ENCODE assay signal across 8 mouse cellular contexts in the genomic region with DNA sequence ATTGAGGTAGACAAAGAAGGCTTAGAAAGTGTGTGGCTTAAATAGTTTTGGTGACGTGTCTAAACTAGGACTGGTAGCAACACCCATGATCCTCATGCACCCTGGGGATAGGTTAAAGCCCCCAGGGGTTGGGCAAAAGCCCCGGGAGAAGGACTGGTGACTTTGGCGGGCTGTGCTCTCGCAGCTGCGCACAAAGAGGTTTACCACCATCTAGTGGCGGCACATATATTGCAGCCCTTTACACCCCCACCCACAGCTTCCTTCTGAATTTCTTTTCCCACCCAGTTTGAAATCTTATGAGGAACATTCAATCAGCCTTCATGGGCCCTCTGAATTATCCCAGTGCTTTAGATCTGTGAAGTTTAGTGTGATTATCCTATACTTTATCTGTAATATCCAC.
A peak's percentile ranks its signal among the peaks of the same experiment; 100 is the strongest.
DNase-seq lines count a peak whose midpoint lies in the region; ATAC-seq and TF ChIP-seq lines count a peak whose summit lies in the region.
"Not testable (repeated sequence)": the region's sequence is repeated elsewhere in the genome, so short reads cannot be mapped to it uniquely, and the experiment has no call there.

No protein-coding gene starts in this region.

- not testable (repeated sequence) for H3K9ac ChIP-seq in intestine, embryonic 14.5 days (ENCODE audit: low read length)

- not testable (repeated sequence) for H3K9me3 ChIP-seq in heart, embryonic 10.5 days; intestine, embryonic 14.5 days (ENCODE audit: control insufficient read depth, low read length)

- DNase-seq in brain, embryonic 14.5 days (ENCODE audit: low read depth); heart, embryonic 10.5 days (ENCODE audit: low spot score); left cerebral cortex, adult 2 months (ENCODE audit: extremely low spot score in 1 of 2, low spot score in 2 of 2): not testable (repeated sequence)
- DNase-seq in intestine, embryonic 14.5 days (ENCODE audit: low spot score): peak; percentile 51
- peak; percentile 16 for DNase-seq in lung, adult 2 months
- peak; percentile 14 for DNase-seq in ovary, postnatal 14 days (ENCODE audit: low spot score)
- DNase-seq in thymus, postnatal 0 days (ENCODE audit: low spot score): peak; percentile 21

- H3K27me3 ChIP-seq in heart, embryonic 10.5 days (ENCODE audit: insufficient read depth, poor library complexity, severe bottlenecking); intestine, embryonic 14.5 days (replicated peaks; ENCODE audit: control insufficient read depth, insufficient read depth, low read length): not testable (repeated sequence)

- not testable (repeated sequence) for TF ChIP-seq POLR2A in brain, embryonic 14.5 days (IDR thresholded peaks at IDR 0.05; ENCODE audit: borderline replicate concordance, extremely low read depth, insufficient read depth, insufficient read length, poor library complexity, severe bottlenecking); lung, adult 2 months (IDR thresholded peaks at IDR 0.05; ENCODE audit: borderline replicate concordance, extremely low read depth, low read depth, low read length)

- peak overlapping the region; percentile 27 for H3K4me3 ChIP-seq in heart, embryonic 10.5 days
- H3K4me3 ChIP-seq in intestine, embryonic 14.5 days (ENCODE audit: low read depth, low read length); left cerebral cortex, adult 2 months; lung, adult 2 months (replicated peaks; ENCODE audit: extremely low read depth, low read depth, low read length): not testable (repeated sequence)

- peak; percentile 23; the same call in 1 of the 2 replicates for TF ChIP-seq CTCF in brain, embryonic 14.5 days (IDR thresholded peaks at IDR 0.05; ENCODE audit: borderline replicate concordance, extremely low read depth, insufficient read depth, insufficient read length)
- TF ChIP-seq CTCF in left cerebral cortex, adult 2 months (IDR thresholded peaks at IDR 0.05): peak; percentile 18
- TF ChIP-seq CTCF in lung, adult 2 months (IDR thresholded peaks at IDR 0.05; ENCODE audit: insufficient read depth, low read length): 0 out of 2 replicates have a peak, but pooled peaks have one; percentile 29

- intact Hi-C loops in left cerebral cortex, adult 2 months (cut with DNase I): not testable (repeated sequence)

- not testable (repeated sequence) for H3K36me3 ChIP-seq in heart, embryonic 10.5 days; intestine, embryonic 14.5 days (ENCODE audit: control insufficient read depth, insufficient read depth, low read length)

- 4% methylated on average over 6 of the region's 6 CpGs for WGBS in heart, embryonic 10.5 days
- 3% methylated on average over 6 of the region's 6 CpGs for WGBS in intestine, embryonic 14.5 days
- WGBS in lung, adult 2 months: 3% methylated on average over 6 of the region's 6 CpGs

- H3K4me2 ChIP-seq in intestine, embryonic 14.5 days (ENCODE audit: low read length): peak overlapping the region; percentile 37; the same call in 1 of the 2 replicates

- H3K4me1 ChIP-seq in heart, embryonic 10.5 days; intestine, embryonic 14.5 days (replicated peaks; ENCODE audit: control insufficient read depth, insufficient read depth, low read length); lung, adult 2 months (ENCODE audit: control insufficient read depth, insufficient read depth, low read length): not testable (repeated sequence)

- peak; percentile 71 for ATAC-seq in CD4-positive, CD25-positive, alpha-beta regulatory T cell, adult 4 months
- ATAC-seq in intestine, embryonic 14.5 days (replicated peaks; ENCODE audit: low FRiP score, low TSS enrichment, low read depth): not testable (repeated sequence)

- not testable (repeated sequence) for H3K27ac ChIP-seq in heart, embryonic 10.5 days; intestine, embryonic 14.5 days (ENCODE audit: low read depth); left cerebral cortex, adult 2 months
